Mouse (Mus musculus) kidney, adult 2 months (tissue): ENCODE data around the gene Smarca4. TPM values are rescaled to one million over a fixed set of nuclear protein-coding genes. Genes with fewer than 3 reads are reported as not detected.

Experiments
- DNase-seq: peaks from one replicate; pipeline ENCODE4 v3.0.0; 2021
- H3K27ac ChIP-seq: fragments of 200-500 bp; 2 replicates; pipeline ENCODE4 v1.5.1; 2012; ENCODE audit warnings: low read depth, low read length, control low read depth, inconsistent platforms; ENCODE audit not compliant: insufficient read depth
- H3K27me3 ChIP-seq: fragments of 200-500 bp; replicated peaks from 2 replicates; pipeline ENCODE4 v1.6.1; 2012; ENCODE audit warnings: mild to moderate bottlenecking, moderate library complexity, low read length, inconsistent platforms; ENCODE audit not compliant: control insufficient read depth, insufficient read depth
- H3K36me3 ChIP-seq: fragments of 200-500 bp; 2 replicates; pipeline ENCODE4 v1.6.1; 2012; ENCODE audit warnings: mild to moderate bottlenecking, moderate library complexity, low read length, inconsistent platforms; ENCODE audit not compliant: control insufficient read depth, insufficient read depth
- H3K4me1 ChIP-seq: fragments of 200-500 bp; 2 replicates; pipeline ENCODE4 v1.6.1; 2011; ENCODE audit warnings: low read length; ENCODE audit not compliant: control insufficient read depth, insufficient read depth
- H3K4me3 ChIP-seq: fragments of 200-500 bp; 2 replicates; pipeline ENCODE4 v1.5.1; 2011; ENCODE audit warnings: mild to moderate bottlenecking, low read depth, low read length, control low read depth; ENCODE audit not compliant: insufficient read depth
- CTCF ChIP-seq: fragments of 200-500 bp; conservative IDR thresholded peaks from 2 replicates; pipeline ENCODE4 v1.5.1; 2011; ENCODE audit warnings: low read depth, mild to moderate bottlenecking, control low read depth, low read length, moderate library complexity, mixed read lengths; ENCODE audit not compliant: insufficient read depth, insufficient read length
- POLR2A ChIP-seq: fragments of 200-500 bp; IDR thresholded peaks from one replicate; pipeline ENCODE4 v1.6.1; 2011; ENCODE audit warnings: low read depth, low read length, control low read depth
- WGBS: fragments of 180-500 bp; shearing (Covaris S2); methylation state at CpG from one replicate; pipeline ENCODE4 v1.1.7; 2018; 5-methylcytosine and 5-hydroxymethylcytosine counted together
- polyA plus RNA-seq: library from polyadenylated mRNA; depleted of rRNA; stranded (reverse); fragments of >200 nt; gene quantifications from 2 replicates; pipeline ENCODE4 v1.2.3, GENCODE M21; 2012; rRNA removed

Smarca4 gene
- polyA plus RNA-seq, result 24.9 and 26.9 TPM in 2 replicates

GRCm38 (mm10) chr9:21615617-21616231 lies at the start of gene Smarca4:
Smarca4 (plus strand) TSS chr9:21616169.
- H3K4me1 ChIP-seq, result peaks cover 4% of the 10 kb centered on the region; the same call in 1 of the 2 replicates

GRCm38 (mm10) chr9:21566538-21566937 lies 49.4 kb upstream of the Smarca4 start:
- H3K27ac ChIP-seq, result no peak overlapping the region
- H3K36me3 ChIP-seq, result no peaks in the 10 kb centered on the region
- TF ChIP-seq CTCF (no peak), POLR2A (no peak)
- H3K4me1 ChIP-seq, result peaks cover 4% of the 10 kb centered on the region
- no peak for DNase-seq
- no peak overlapping the region for H3K4me3 ChIP-seq
- no peaks in the 10 kb centered on the region for H3K27me3 ChIP-seq
- 84% methylated on average over 1 of the region's 1 CpGs for whole genome bisulfite sequencing

More at GRCm38 (mm10) chr9:21615617-21616231, at the start of gene Smarca4:
- TF ChIP-seq POLR2A (peak; percentile 73), CTCF (no peak)
- no peaks in the 10 kb centered on the region for H3K27me3 ChIP-seq
- peak; percentile 100 for DNase-seq
- H3K36me3 ChIP-seq, result no peaks in the 10 kb centered on the region
- 1% methylated on average over 40 of the region's 45 CpGs for WGBS
- H3K27ac ChIP-seq, result peak within 1 kb of the TSS; percentile 88
- H3K4me3 ChIP-seq, result peak within 1 kb of the TSS; percentile 95

DNA sequence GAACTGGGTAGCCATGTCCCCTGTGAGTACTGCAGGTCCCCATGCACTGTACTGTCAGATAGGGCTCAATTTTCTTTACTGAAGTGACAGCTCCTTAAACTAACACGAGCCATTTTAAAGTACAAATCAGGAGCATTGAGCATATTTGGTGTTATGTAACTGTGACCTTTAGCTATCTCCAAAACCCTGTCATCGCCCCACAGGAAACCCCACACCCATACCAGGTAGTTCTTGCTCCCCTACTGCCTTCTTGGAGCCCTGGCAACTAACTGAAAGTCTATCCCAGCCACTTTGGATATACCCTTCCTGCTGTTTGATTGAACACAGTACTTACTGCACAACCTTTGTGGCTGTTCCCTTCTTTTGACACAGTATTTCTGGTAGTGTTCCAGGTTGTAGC lies 48.9 kb upstream of the Smarca4 start:
- Histone ChIP-seq H3K27ac (no peak overlapping the region), H3K27me3 (no peaks in the 10 kb centered on the region), H3K4me1 (peaks cover 4% of the 10 kb centered on the region), H3K4me3 (no peak overlapping the region), H3K36me3 (no peaks in the 10 kb centered on the region)
- DNase-seq, result no peak
- WGBS, result 68% methylated on average over 2 of the region's 2 CpGs
- TF ChIP-seq CTCF (no peak), POLR2A (no peak)

- Histone ChIP-seq H3K4me1 (peaks cover 4% of the 10 kb centered on the region), H3K36me3 (no peaks in the 10 kb centered on the region), H3K27me3 (no peaks in the 10 kb centered on the region), H3K4me3 (no peak overlapping the region), H3K27ac (peak overlapping the region; percentile 69)
- TF ChIP-seq CTCF (no peak), POLR2A (no peak)
- peak; percentile 21 for DNase-seq
- 49% methylated on average over 8 of the region's 8 CpGs for WGBS
Measured at GRCm38 (mm10) chr9:21568657-21569255, 47.2 kb upstream of the Smarca4 start.

DNA sequence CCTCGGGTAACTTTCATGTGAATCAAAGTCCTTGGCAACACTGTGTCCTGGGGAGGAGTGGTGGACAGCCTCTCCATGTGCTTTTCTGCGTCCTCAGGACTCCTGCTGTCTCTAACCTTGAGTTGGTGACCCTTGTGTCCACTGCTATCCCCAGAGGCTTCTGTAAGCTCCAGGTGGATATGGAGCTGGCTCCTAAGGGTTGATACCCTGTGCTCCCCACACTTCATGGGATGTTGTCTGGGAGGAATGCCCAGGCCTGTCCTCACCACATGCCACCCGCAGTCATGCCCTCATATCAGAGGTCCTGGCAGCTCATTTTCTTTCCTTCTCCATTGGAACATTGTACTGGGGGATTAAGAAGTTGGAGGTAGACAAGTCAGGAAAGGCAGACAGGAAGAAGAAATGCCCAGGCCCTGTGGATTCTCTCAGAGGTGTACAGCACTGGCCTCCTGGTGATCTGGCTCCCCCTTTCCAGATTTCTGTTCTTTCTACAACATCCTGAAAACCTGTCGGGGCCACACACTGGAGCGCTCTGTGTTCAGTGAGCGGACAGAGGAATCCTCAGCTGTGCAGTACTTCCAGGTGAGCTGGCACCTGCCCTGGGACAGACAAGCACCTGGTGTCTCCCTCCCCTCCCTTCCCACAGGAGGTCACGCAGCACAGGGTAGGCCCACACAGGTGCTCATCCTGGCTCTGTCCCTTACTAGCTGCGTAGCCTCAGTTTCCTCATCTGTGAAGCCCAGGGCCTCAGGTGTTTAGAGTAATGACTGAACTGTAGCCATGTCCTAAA lies 41.8 kb upstream of the Smarca4 start:
- Histone ChIP-seq H3K27me3 (no peaks in the 10 kb centered on the region), H3K4me3 (no peak overlapping the region), H3K4me1 (no peaks in the 10 kb centered on the region), H3K27ac (no peak overlapping the region), H3K36me3 (no peaks in the 10 kb centered on the region)
- 88% methylated on average over 8 of the region's 8 CpGs for WGBS
- no peak for TF ChIP-seq POLR2A
- TF ChIP-seq CTCF, result no peak
- DNase-seq, result no peak

DNA sequence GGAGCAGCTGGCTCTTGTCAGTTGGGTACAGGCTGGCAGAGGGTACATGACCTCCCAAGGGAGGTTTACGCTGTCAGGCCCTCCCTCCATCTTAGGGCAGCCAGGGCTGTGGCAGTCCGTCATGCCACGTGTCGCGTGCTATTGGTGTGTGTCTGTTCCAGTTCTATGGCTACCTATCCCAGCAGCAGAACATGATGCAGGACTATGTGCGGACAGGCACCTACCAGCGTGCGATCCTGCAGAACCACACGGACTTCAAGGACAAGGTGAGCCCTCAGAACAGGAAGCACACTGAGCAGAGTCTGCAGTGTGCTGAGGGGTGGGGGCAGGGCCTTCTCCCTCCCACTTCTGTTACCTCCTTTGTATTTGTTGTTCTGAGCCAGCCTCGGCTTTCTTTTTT lies 40.7 kb upstream of the Smarca4 start:
- TF ChIP-seq CTCF (no peak), POLR2A (no peak)
- no peaks in the 10 kb centered on the region for H3K36me3 ChIP-seq
- no peak overlapping the region for H3K4me3 ChIP-seq
- no peak overlapping the region for H3K27ac ChIP-seq
- H3K4me1 ChIP-seq, result no peaks in the 10 kb centered on the region
- no peaks in the 10 kb centered on the region for H3K27me3 ChIP-seq
- WGBS, result 83% methylated on average over 10 of the region's 10 CpGs
- no peak for DNase-seq

DNA sequence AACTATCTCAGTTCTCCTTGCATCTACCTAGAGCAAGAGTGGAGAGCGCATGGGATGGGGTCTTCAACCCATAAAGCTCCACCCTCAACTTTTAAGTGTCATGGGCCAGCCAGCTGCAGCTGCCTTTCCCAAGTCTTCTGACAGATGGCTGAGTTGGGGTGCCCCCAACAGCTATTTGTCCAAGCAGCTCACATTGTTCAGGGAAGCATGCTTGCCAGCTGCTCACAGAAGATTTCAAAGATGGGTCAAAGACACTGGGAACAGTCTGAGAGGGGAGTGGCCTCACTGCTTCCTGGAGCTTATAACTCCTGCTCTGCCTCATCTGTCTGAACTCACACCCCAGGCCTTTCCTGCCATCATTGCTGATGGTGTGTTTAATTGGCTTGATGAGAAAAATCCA lies 39.7 kb upstream of the Smarca4 start:
- DNase-seq, result no peak
- H3K4me3 ChIP-seq, result no peak overlapping the region
- H3K36me3 ChIP-seq, result no peaks in the 10 kb centered on the region; the same call in 1 of the 2 replicates
- no peak overlapping the region for H3K27ac ChIP-seq
- TF ChIP-seq CTCF (no peak), POLR2A (no peak)
- H3K27me3 ChIP-seq, result no peaks in the 10 kb centered on the region
- no peaks in the 10 kb centered on the region for H3K4me1 ChIP-seq
- 86% methylated on average over 1 of the region's 1 CpGs for WGBS
